Mouse (Mus musculus) C2C12 (cell line): Measurements from ENCODE around the gene Polh.

Source experiments
- CTCF ChIP-seq: IDR thresholded peaks from one replicate; pipeline ENCODE4 v1.5.1; 2011; ENCODE audit not compliant: control insufficient read depth, insufficient read depth, insufficient read length
- MYOD1 ChIP-seq: IDR thresholded peaks from one replicate; pipeline ENCODE4 v1.6.1; 2011; ENCODE audit warnings: low read depth; ENCODE audit not compliant: control insufficient read depth, insufficient read length

- TF ChIP-seq CTCF = no peak
- peak; percentile 95 for TF ChIP-seq MYOD1
Measured at GRCm38 (mm10) chr17:46168318-46168717, 34.1 kb downstream of the Polh start.
